Mouse (Mus musculus): Measurements from ENCODE around the gene Gli2. TPM values are rescaled to one million over a fixed set of nuclear protein-coding genes. Genes with fewer than 3 reads are reported as not detected.

Gene Gli2
- total and polyA plus RNA-seq, 3 experiments = 1.5 to 11.3 TPM; not detected in 1

- H3K79me2 ChIP-seq (ENCODE audit: control insufficient read depth, insufficient read depth, low read length, poor library complexity) = no peaks in the 10 kb centered on the region
- TF ChIP-seq ZMIZ1 (IDR thresholded peaks at IDR 0.05; ENCODE audit: low read depth, low read length) (no peak), CHD2 (IDR thresholded peaks at IDR 0.05; ENCODE audit: low read length) (no peak), JUND (IDR thresholded peaks at IDR 0.05; ENCODE audit: low read depth, low read length) (no peak), GABPA (IDR thresholded peaks at IDR 0.05; ENCODE audit: low read depth, low read length) (no peak), POLR2AphosphoS5 (IDR thresholded peaks at IDR 0.05; ENCODE audit: borderline replicate concordance, low read depth, low read length) (no peak), RAD21 (IDR thresholded peaks at IDR 0.05; ENCODE audit: low read depth, low read length) (no peak), MXI1 (IDR thresholded peaks at IDR 0.05; ENCODE audit: low read depth, low read length) (no peak), ZNF384 (IDR thresholded peaks at IDR 0.05; ENCODE audit: low read depth, low read length) (no peak), MEF2A (IDR thresholded peaks at IDR 0.05; ENCODE audit: extremely low read depth, insufficient replicate concordance, low read depth, low read length, poor library complexity, severe bottlenecking) (no peak), ETS1 (IDR thresholded peaks at IDR 0.05; ENCODE audit: low read depth, low read length) (no peak), TAL1 (IDR thresholded peaks at IDR 0.05; ENCODE audit: low read length) (no peak), UBTF (IDR thresholded peaks at IDR 0.05; ENCODE audit: borderline replicate concordance, insufficient read depth, low read depth, low read length) (no peak)
- no peaks in the 10 kb centered on the region for H3K9me3 ChIP-seq (replicated peaks; ENCODE audit: insufficient read depth, low read length)
- no peaks in the 10 kb centered on the region for H3K36me3 ChIP-seq (ENCODE audit: control insufficient read depth in 1 of 2, insufficient read depth in 2 of 2, low read length in 2 of 2)
- no peak overlapping the region for H3K4me3 ChIP-seq (ENCODE audit: control insufficient read depth in 1 of 2, insufficient read depth in 1 of 2, low read depth in 2 of 2, low read length in 2 of 2)
- no peak overlapping the region for H3K27ac ChIP-seq (ENCODE audit: control insufficient read depth, low read depth, low read length)
- no peaks in the 10 kb centered on the region for H3K4me1 ChIP-seq (ENCODE audit: control insufficient read depth in 1 of 2, insufficient read depth in 2 of 2, low read length in 2 of 2)
- no peak for DNase-seq (ENCODE audit: low read depth, low spot score)
- H3K9ac ChIP-seq (ENCODE audit: control insufficient read depth, low read depth, low read length, poor library complexity, severe bottlenecking) = no peak overlapping the region
- no peaks in the 10 kb centered on the region for H3K27me3 ChIP-seq (ENCODE audit: control insufficient read depth in 1 of 2, insufficient read depth in 2 of 2, low read length in 2 of 2)
These were observed 20.5 kb upstream of the Gli2 start for GRCm38 (mm10) chr1:119073876-119074275.

GRCm38 (mm10) chr1:119064892-119065671 lies 11.7 kb upstream of the Gli2 start:
- Histone ChIP-seq H3K4me3 (ENCODE audit: control insufficient read depth in 1 of 2, insufficient read depth in 1 of 2, low read depth in 2 of 2, low read length in 2 of 2) (no peak overlapping the region), H3K9me3 (replicated peaks; ENCODE audit: insufficient read depth, low read length) (no peaks in the 10 kb centered on the region), H3K27me3 (ENCODE audit: control insufficient read depth in 1 of 2, insufficient read depth in 2 of 2, low read length in 2 of 2) (no peaks in the 10 kb centered on the region), H3K4me1 (ENCODE audit: control insufficient read depth in 1 of 2, insufficient read depth in 2 of 2, low read length in 2 of 2) (no peaks in the 10 kb centered on the region), H3K79me2 (ENCODE audit: control insufficient read depth, insufficient read depth, low read length, poor library complexity) (no peaks in the 10 kb centered on the region), H3K27ac (ENCODE audit: control insufficient read depth, low read depth, low read length) (no peak overlapping the region), H3K36me3 (ENCODE audit: control insufficient read depth in 1 of 2, insufficient read depth in 2 of 2, low read length in 2 of 2) (no peaks in the 10 kb centered on the region), H3K9ac (ENCODE audit: control insufficient read depth, low read depth, low read length, poor library complexity, severe bottlenecking) (no peak overlapping the region)
- TF ChIP-seq SMC3 (IDR thresholded peaks at IDR 0.05; ENCODE audit: low read depth, low read length) (no peak), ZC3H11A (IDR thresholded peaks at IDR 0.05; ENCODE audit: low read depth, low read length) (no peak), JUND (IDR thresholded peaks at IDR 0.05; ENCODE audit: low read depth, low read length) (no peak), HCFC1 (IDR thresholded peaks at IDR 0.05; ENCODE audit: low read depth, low read length) (no peak), MYC (IDR thresholded peaks at IDR 0.05; ENCODE audit: low read depth, low read length) (no peak), RCOR1 (IDR thresholded peaks at IDR 0.05; ENCODE audit: low read depth, low read length) (no peak), NRF1 (IDR thresholded peaks at IDR 0.05; ENCODE audit: insufficient read depth, low read depth, low read length, poor library complexity, severe bottlenecking) (no peak), CHD1 (IDR thresholded peaks at IDR 0.05; ENCODE audit: low read depth, low read length) (no peak), ZMIZ1 (IDR thresholded peaks at IDR 0.05; ENCODE audit: low read depth, low read length) (no peak), MEF2A (IDR thresholded peaks at IDR 0.05; ENCODE audit: extremely low read depth, insufficient replicate concordance, low read depth, low read length, poor library complexity, severe bottlenecking) (no peak), POLR2AphosphoS5 (IDR thresholded peaks at IDR 0.05; ENCODE audit: borderline replicate concordance, low read depth, low read length) (no peak), MXI1 (IDR thresholded peaks at IDR 0.05; ENCODE audit: low read depth, low read length) (no peak), CHD2 (IDR thresholded peaks at IDR 0.05; ENCODE audit: low read length) (no peak), TBP (IDR thresholded peaks at IDR 0.05; ENCODE audit: low read depth, low read length) (no peak)
- DNase-seq (ENCODE audit: low read depth, low spot score) = no peak

Data from MEL (cell line).